Mouse (Mus musculus): ENCODE results near the gene Notch1. TPM values are rescaled to one million over a fixed set of nuclear protein-coding genes. Genes with fewer than 3 reads are reported as not detected.

Gene Notch1
- total RNA-seq, 2 experiments from 2014 or later: 27.5 to 32.3 TPM

GRCm38 (mm10) chr2:26460837-26461236, 55.6 kb downstream of the Notch1 start:
- DNase-seq (ENCODE audit: low spot score): no peak
- intact Hi-C loops (cut with DNase I): no loop called here

- DNase-seq (ENCODE audit: low spot score): no peak
- intact Hi-C loops (cut with DNase I): no loop called here
Observed at GRCm38 (mm10) chr2:26460097-26460646, 56.3 kb downstream of the Notch1 start.

GRCm38 (mm10) chr2:26459478-26459877, 57.0 kb downstream of the Notch1 start:
- intact Hi-C loops (cut with DNase I): no loop called here
- no peak for DNase-seq (ENCODE audit: low spot score)

GRCm38 (mm10) chr2:26458402-26459124, 57.9 kb downstream of the Notch1 start:
- intact Hi-C loops (cut with DNase I): no loop called here

DNA sequence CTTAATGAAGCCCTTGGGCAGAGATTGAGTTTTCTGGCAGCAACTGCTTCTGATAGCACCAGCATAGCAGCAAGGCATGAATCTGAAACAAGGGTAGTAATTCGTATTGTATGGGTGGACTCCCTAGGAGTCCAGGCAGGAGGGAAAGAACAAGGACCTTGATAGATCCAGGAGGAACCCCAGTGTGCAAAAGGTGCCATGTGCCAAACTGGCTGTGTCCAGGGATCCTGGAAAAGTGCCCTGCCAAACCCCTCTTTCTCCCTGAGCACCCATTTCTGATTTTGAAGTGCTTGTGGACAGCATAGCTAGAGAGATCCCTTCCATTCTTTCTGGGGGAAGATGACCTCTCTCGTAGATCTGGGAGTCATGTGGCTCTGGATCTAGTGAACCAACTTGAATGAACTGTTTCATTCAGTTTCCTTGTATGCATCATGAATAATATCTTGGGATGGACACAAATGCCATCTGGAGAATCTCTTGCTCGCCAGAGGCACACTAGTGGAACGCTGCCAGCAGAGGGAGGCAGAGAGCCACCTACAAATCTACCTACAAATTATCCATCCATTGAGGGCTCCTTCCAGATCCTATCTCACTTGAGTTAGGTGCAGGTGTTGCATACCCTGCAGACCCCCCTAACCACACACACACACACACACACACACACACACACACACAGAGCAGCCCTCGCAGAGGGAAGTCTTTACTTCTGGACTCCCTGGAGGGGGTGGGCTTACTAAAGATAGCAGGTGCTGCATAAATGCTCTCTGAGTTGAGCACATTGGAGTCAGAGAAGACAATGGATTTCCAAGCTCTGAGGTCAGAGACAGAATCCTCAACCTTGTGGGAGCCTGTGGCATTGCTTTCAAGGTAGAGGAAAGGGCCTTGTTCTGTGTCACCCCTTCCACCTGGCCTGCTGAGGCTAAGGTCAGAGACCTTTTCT, 67.1 kb downstream of the Notch1 start:
- intact Hi-C loops (cut with DNase I): loop anchor here (1.0 to 10.0 kb wide), 2 partner anchors 112 to 455 kb away; partner anchors contain the start of gene Surf6
- DNase-seq (ENCODE audit: low spot score): no peak

More at GRCm38 (mm10) chr2:26458402-26459124, 57.9 kb downstream of the Notch1 start:
- DNase-seq (ENCODE audit: low spot score): no peak

- no peak for DNase-seq (ENCODE audit: low spot score)
- intact Hi-C loops (cut with DNase I): loop anchor here (10.0 kb wide), 1 partner anchor 457 kb away; the partner anchor contains the start of gene Surf6
Observed at GRCm38 (mm10) chr2:26447451-26447850, 69.0 kb downstream of the Notch1 start.

DNA sequence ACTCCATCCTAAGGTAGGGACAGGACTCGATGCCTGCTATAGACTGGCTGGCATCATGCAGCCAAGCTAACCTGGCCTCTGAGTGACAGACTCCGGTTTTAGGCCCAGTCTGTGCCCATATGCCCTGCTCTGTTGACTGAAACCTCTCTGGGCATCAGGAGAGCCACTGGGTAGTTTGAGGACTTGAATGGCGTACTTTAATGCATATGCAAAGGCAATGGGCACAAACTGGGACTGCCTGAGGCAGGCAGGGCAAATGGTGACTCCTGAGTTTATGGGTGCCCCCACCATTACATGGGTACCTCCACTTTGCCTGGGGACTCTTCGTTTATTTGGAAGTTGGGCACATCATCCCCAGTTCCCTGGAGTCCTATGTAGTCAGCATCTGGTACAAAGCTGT, 69.8 kb downstream of the Notch1 start:
- DNase-seq (ENCODE audit: low spot score): no peak
- intact Hi-C loops (cut with DNase I): loop anchor here (10.0 kb wide), 1 partner anchor 458 kb away; the partner anchor contains the start of gene Surf6

- intact Hi-C loops (cut with DNase I): loop anchor here (10.0 kb wide), 1 partner anchor 459 kb away; the partner anchor contains the start of gene Surf6
- peak; percentile 92 for DNase-seq (ENCODE audit: low spot score)
Observed at GRCm38 (mm10) chr2:26445666-26446445, 70.6 kb downstream of the Notch1 start.

DNA sequence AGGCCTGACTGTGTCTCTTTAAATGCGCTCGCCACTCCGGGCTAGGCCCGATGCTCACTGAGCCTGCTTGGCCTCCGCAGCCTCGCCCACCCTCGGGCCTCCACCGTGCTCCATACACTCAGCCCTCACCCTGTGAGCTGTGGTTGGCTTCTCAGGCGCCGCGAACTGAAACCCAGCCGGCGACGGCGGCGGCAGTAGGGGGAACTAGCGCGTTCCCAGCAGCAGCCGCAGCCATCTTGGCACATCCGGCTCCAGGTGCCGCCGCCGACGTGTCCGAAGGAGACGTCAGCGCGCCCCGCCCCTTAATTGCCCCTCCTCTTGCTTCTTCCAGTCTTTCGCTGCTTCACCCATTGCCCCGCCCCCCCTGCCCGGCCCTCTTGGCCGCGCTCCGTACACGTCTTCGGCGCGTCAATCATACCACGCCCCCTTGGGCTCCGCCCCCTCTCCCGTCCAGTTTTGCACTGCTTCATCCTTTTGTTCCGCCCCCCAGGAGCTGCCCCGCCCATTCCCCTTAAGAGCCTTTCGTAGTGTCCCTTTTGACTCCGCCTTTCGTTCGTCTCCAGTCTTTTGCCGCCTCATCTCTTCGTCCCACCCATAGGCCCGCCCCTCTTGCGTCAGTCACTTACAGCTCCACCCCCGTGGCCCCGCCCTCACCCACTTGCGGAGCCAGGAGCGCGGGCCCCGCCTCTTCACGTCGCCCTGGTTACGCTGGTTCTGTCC, 71.4 kb downstream of the Notch1 start, which contains the start of gene Sec16a:
Gene Sec16a (minus strand): TSS at position 271 of the 720 bp plus-strand sequence.
- intact Hi-C loops (cut with DNase I): loop anchor here (10.0 kb wide), 1 partner anchor 460 kb away; the partner anchor contains the start of gene Surf6
- DNase-seq (ENCODE audit: low spot score): peak; percentile 98

- no peak for DNase-seq (ENCODE audit: low spot score)
- intact Hi-C loops (cut with DNase I): loop anchor here (10.0 kb wide), 1 partner anchor 460 kb away; the partner anchor contains the start of gene Surf6
Observed at GRCm38 (mm10) chr2:26444368-26444767, 72.1 kb downstream of the Notch1 start.

GRCm38 (mm10) chr2:26443876-26444275, 72.6 kb downstream of the Notch1 start:
- DNase-seq (ENCODE audit: low spot score): no peak
- intact Hi-C loops (cut with DNase I): loop anchor here (10.0 kb wide), 1 partner anchor 461 kb away; the partner anchor contains the start of gene Surf6

DNA sequence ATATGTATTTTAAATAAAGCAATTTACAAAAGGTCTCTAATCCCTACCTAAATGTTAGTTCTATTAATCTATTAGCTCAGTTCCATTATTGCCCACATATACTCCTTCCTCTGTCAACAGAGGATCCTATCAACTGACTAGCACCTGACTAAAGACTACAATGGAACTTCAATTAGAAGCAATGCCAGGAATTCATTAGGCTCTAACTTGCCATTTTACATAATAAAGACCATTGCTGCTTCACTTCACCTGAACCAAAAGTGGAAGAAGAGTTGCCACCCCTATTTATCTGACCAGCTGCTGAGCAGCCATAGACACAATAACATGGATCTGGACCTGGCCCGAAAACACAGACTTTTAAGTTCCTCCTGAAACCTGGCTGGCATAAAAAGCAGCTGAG, 73.6 kb downstream of the Notch1 start:
- no peak for DNase-seq (ENCODE audit: low spot score)
- intact Hi-C loops (cut with DNase I): loop anchor here (10.0 kb wide), 1 partner anchor 462 kb away; the partner anchor contains the start of gene Surf6

DNA sequence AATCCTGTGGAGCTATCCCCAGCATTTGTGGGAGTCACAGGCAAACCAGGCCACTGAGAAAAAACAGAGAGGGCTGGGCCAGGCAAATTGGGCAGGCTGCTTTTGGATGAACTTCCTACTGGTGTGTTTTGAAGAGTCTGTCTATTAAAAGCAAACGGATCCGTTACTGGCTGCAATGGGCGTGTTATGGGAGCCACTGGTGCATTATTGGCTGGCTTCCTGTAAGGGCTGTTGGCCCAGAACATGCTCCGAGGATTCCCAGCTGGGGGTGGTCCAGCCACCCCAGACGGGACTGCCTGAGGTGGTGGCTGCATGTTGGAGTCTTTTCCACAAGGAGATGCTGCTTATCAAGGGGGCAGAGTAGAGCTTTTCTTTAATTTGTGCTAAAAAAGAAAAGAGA, 74.8 kb downstream of the Notch1 start:
- DNase-seq (ENCODE audit: low spot score): no peak
- intact Hi-C loops (cut with DNase I): loop anchor here (10.0 kb wide), 1 partner anchor 463 kb away; the partner anchor contains the start of gene Surf6

- DNase-seq (ENCODE audit: low spot score): no peak
- intact Hi-C loops (cut with DNase I): loop anchor here (10.0 kb wide), 1 partner anchor 464 kb away; the partner anchor contains the start of gene Surf6
Observed at GRCm38 (mm10) chr2:26441261-26441660, 75.2 kb downstream of the Notch1 start.

DNA sequence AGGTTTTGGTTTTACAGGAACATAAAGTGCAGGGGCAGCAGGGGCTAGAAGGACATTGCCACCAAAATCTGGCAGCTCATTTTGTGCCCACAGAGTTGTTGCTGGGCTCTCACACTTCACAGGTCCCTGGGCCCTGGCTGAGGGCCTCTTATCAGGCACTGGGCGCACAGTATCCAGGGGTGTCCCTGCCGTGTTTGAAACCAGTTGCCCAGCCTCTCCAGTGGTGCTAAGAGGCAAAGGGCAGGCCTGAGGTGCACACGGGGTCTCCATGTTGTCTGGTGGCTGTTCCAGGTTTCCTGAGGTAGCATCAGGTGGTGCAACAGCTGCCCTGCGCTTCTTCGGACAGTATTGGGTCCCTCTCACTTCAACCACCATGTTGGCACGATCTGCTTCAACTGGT, 76.8 kb downstream of the Notch1 start:
- no peak for DNase-seq (ENCODE audit: low spot score)
- intact Hi-C loops (cut with DNase I): loop anchor here (10.0 kb wide), 1 partner anchor 465 kb away; the partner anchor contains the start of gene Surf6

GRCm38 (mm10) chr2:26438373-26438772, 78.1 kb downstream of the Notch1 start:
- intact Hi-C loops (cut with DNase I): no loop called here

GRCm38 (mm10) chr2:26437221-26437620, 79.2 kb downstream of the Notch1 start:
- no peak for DNase-seq (ENCODE audit: low spot score)
- intact Hi-C loops (cut with DNase I): no loop called here

More at GRCm38 (mm10) chr2:26438373-26438772, 78.1 kb downstream of the Notch1 start:
- DNase-seq (ENCODE audit: low spot score): no peak

Measured in heart, postnatal 25 days (tissue).